Mouse (Mus musculus) erythroblast, embryonic 14.5 days (primary cell): ENCODE results near the gene C2cd3. TPM values are rescaled to one million over a fixed set of nuclear protein-coding genes. Genes with fewer than 3 reads are reported as not detected.
A peak's percentile ranks its signal among the peaks of the same experiment; 100 is the strongest.

Experiments used
- H3K27me3 ChIP-seq: 2 replicates; pipeline ENCODE4 v1.6.1; 2012; ENCODE audit warnings: inconsistent platforms; ENCODE audit not compliant: control insufficient read depth
- H3K36me3 ChIP-seq: 2 replicates; pipeline ENCODE4 v1.6.1; 2012; ENCODE audit warnings: mild to moderate bottlenecking, inconsistent platforms; ENCODE audit not compliant: control insufficient read depth
- H3K4me1 ChIP-seq: 2 replicates; pipeline ENCODE4 v1.6.1; 2012; ENCODE audit warnings: inconsistent platforms; ENCODE audit not compliant: control insufficient read depth
- H3K4me3 ChIP-seq: replicated peaks from 2 replicates; pipeline ENCODE3; 2012; ENCODE audit warnings: moderate library complexity, mild to moderate bottlenecking, inconsistent platforms
- H3K9me3 ChIP-seq: 2 replicates; pipeline ENCODE4 v1.6.1; 2012; ENCODE audit warnings: low read length, inconsistent platforms, mixed read lengths; ENCODE audit not compliant: control insufficient read depth
- GATA1 ChIP-seq: IDR thresholded peaks from 2 replicates; pipeline ENCODE4 v1.6.1; 2012; ENCODE audit warnings: low read length, inconsistent platforms, mixed read lengths
- TAL1 ChIP-seq: IDR thresholded peaks from 3 replicates; pipeline ENCODE4 v1.6.1; 2012; ENCODE audit warnings: low read length, inconsistent platforms, mixed read lengths
- polyA plus RNA-seq: library from polyadenylated mRNA; stranded (reverse); fragments of >175 nt; gene quantifications from 2 replicates; pipeline ENCODE4 v1.2.3, GENCODE M21; 2012

The C2cd3 gene
- polyA plus RNA-seq, 1 experiment, result 3.1 TPM

DNA sequence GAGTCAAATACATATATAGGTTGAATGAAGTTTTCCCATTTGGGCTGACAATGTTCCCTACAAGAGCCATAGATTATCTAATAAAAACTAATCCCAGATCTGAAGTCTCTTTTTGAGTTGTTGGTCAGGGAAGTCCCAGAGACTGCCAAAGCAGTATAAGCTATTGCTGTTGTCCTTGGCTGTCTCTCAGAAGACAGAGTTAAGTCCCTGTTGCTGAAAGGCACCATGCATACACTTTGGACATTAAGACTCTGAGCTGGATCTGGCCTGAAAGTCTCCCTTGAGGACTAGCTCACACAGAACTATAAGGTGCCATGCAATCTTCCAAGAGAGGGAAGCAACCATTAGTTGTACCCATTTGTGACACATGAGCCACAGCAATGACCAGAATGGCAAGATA, 14.2 kb upstream of the C2cd3 start:
- no peaks in the 10 kb centered on the region for H3K9me3 ChIP-seq
- H3K4me1 ChIP-seq, result no peaks in the 10 kb centered on the region
- no peaks in the 10 kb centered on the region for H3K27me3 ChIP-seq
- peaks cover 14% of the 10 kb centered on the region for H3K36me3 ChIP-seq
- no peak overlapping the region for H3K4me3 ChIP-seq
- TF ChIP-seq TAL1, result no peak
- no peak for TF ChIP-seq GATA1

DNA sequence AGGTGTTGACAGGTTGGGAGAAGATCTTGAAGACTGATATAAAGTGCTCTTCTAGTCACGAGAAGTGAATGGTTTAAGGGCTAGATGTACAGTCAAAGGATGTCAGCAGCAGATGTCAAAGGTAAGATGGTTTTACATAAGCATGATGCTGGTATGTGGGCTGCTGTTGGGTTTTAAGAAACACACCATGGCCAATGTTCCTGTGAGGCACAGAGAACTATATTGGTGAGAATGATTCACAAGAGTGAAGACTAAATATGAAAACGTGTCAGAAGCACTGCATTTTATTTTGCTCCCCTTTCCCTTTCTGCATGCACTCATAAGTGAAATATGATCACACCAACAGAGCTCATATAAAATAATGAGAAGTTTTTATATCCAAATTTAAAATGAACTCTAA, 8.9 kb upstream of the C2cd3 start:
- H3K4me3 ChIP-seq, result no peak overlapping the region
- no peaks in the 10 kb centered on the region for H3K27me3 ChIP-seq
- peaks cover 3% of the 10 kb centered on the region for H3K4me1 ChIP-seq
- H3K36me3 ChIP-seq, result peaks cover 14% of the 10 kb centered on the region
- H3K9me3 ChIP-seq, result no peaks in the 10 kb centered on the region
- TF ChIP-seq GATA1 (no peak), TAL1 (no peak)

- Histone ChIP-seq H3K36me3 (peaks cover 18% of the 10 kb centered on the region), H3K4me1 (peaks cover 7% of the 10 kb centered on the region), H3K27me3 (no peaks in the 10 kb centered on the region), H3K9me3 (no peaks in the 10 kb centered on the region), H3K4me3 (no peak overlapping the region)
- TF ChIP-seq GATA1 (no peak), TAL1 (no peak)
Measured at GRCm38 (mm10) chr7:100364888-100365287, 7.1 kb upstream of the C2cd3 start.

- Histone ChIP-seq H3K4me1 (peaks cover 30% of the 10 kb centered on the region), H3K9me3 (no peaks in the 10 kb centered on the region), H3K4me3 (peak overlapping the region; percentile 70), H3K36me3 (peaks cover 41% of the 10 kb centered on the region), H3K27me3 (no peaks in the 10 kb centered on the region)
- TF ChIP-seq GATA1, result no peak
- TF ChIP-seq TAL1, result no peak
Measured at GRCm38 (mm10) chr7:100372452-100372980, 483 bp downstream of the C2cd3 start.

- no peak for TF ChIP-seq GATA1
- TF ChIP-seq TAL1, result no peak
- Histone ChIP-seq H3K36me3 (peaks cover 90% of the 10 kb centered on the region), H3K4me3 (no peak overlapping the region), H3K27me3 (no peaks in the 10 kb centered on the region), H3K9me3 (no peaks in the 10 kb centered on the region), H3K4me1 (peaks cover 6% of the 10 kb centered on the region)
Measured at GRCm38 (mm10) chr7:100378257-100378656, 6.2 kb downstream of the C2cd3 start.

DNA sequence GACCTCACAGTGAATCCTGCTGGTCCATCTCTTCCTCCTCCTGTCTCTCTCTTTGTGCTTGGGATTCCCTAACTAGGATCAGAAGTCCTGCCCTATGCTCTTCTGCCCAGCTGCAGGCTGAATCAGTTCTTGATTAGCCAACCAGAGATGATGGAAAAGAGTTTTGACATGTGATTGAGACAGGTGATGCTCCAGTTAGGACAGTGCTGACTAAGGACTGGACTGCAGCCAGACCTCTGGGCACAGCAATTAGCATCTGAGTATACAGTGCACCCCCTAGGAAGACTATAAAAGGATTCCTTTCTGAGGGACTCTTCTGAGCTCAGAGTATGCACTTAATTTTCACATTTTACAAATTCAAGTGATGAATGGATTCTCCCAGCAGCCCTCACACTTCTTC, 9.1 kb downstream of the C2cd3 start:
- no peaks in the 10 kb centered on the region for H3K9me3 ChIP-seq
- no peak for TF ChIP-seq GATA1
- peaks cover 84% of the 10 kb centered on the region for H3K36me3 ChIP-seq
- H3K27me3 ChIP-seq, result no peaks in the 10 kb centered on the region
- H3K4me1 ChIP-seq, result no peaks in the 10 kb centered on the region; the same call in 1 of the 2 replicates
- H3K4me3 ChIP-seq, result no peak overlapping the region

DNA sequence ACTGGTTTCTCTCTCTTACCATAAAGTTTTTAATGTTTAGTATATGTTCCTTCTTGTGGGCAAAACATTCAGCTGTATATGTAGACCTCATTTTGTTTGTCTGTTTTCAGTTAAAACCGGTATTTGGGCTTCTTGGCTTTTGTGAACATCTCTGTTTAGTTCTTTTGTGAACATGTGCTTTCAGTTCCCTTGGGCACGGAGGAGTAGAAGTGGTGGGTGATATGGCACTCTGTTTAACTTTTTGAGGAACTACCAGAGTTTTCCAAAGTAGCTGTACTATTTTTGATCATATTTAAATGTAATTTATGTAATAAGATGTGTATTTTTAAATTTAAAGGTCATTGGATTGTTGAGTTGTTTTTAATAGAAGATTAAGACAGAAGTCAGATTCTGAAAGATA, 11.2 kb downstream of the C2cd3 start:
- Histone ChIP-seq H3K36me3 (peaks cover 81% of the 10 kb centered on the region), H3K9me3 (no peaks in the 10 kb centered on the region), H3K4me3 (no peak overlapping the region), H3K4me1 (no peaks in the 10 kb centered on the region), H3K27me3 (no peaks in the 10 kb centered on the region)
- TF ChIP-seq TAL1 (no peak), GATA1 (no peak)

DNA sequence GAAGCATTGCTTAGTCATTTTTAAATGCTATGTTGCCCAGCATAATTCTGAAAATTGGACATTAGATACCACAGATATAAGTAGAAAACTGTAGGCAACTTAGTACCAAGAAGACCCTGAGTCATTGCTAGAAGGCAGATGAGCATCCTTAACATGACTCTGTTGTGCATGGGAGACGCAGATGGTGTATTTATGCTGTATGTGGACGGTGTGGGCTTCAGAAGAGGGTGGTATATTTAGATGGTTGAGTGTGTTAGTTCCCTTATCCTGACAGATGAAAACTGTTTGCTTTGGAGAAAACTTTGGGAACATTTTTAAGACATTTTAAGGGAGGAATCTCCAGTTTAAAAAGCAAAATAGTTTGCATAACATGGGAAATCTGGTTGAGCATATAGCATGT, 16.1 kb downstream of the C2cd3 start:
- H3K4me3 ChIP-seq, result no peak overlapping the region
- no peaks in the 10 kb centered on the region for H3K4me1 ChIP-seq
- H3K27me3 ChIP-seq, result no peaks in the 10 kb centered on the region
- TF ChIP-seq TAL1 (no peak), GATA1 (no peak)
- H3K9me3 ChIP-seq, result no peaks in the 10 kb centered on the region
- peaks cover 81% of the 10 kb centered on the region for H3K36me3 ChIP-seq

- no peaks in the 10 kb centered on the region for H3K4me1 ChIP-seq
- no peaks in the 10 kb centered on the region for H3K9me3 ChIP-seq
- TF ChIP-seq TAL1 (no peak), GATA1 (no peak)
- peaks cover 85% of the 10 kb centered on the region for H3K36me3 ChIP-seq
- H3K4me3 ChIP-seq, result no peak overlapping the region
- no peaks in the 10 kb centered on the region for H3K27me3 ChIP-seq
Measured at GRCm38 (mm10) chr7:100390166-100390565, 18.1 kb downstream of the C2cd3 start.

GRCm38 (mm10) chr7:100392265-100392664, 20.2 kb downstream of the C2cd3 start:
- Histone ChIP-seq H3K36me3 (peaks cover 97% of the 10 kb centered on the region), H3K4me3 (no peak overlapping the region), H3K4me1 (no peaks in the 10 kb centered on the region), H3K27me3 (no peaks in the 10 kb centered on the region), H3K9me3 (no peaks in the 10 kb centered on the region)
- TF ChIP-seq GATA1, result no peak
